Mouse (Mus musculus): Measurements from ENCODE around the gene Syngr3.
"Not testable (repeated sequence)": the region's sequence is repeated elsewhere in the genome, so short reads cannot be mapped to it uniquely, and the experiment has no call there.

Syngr3 gene

GRCm38 (mm10) chr17:24689251-24690081 lies at the start of gene Syngr3:
Gene Syngr3 (minus strand): TSS chr17:24689955.
- DNase-seq (ENCODE audit: low read depth, low spot score), result no peak

- DNase-seq (ENCODE audit: low read depth, low spot score), result no peak
Observed at GRCm38 (mm10) chr17:24738238-24738637, 48.5 kb upstream of the Syngr3 start.

- DNase-seq (ENCODE audit: low read depth, low spot score), result no peak
Observed at GRCm38 (mm10) chr17:24737135-24737810, 47.5 kb upstream of the Syngr3 start.

- peak; percentile 87 for DNase-seq (ENCODE audit: low read depth, low spot score)
Observed at GRCm38 (mm10) chr17:24736330-24737051, 46.7 kb upstream of the Syngr3 start, which contains the start of gene Msrb1. Gene Msrb1 (plus strand): TSS chr17:24736642.

GRCm38 (mm10) chr17:24735446-24735845 lies 45.7 kb upstream of the Syngr3 start:
- DNase-seq (ENCODE audit: low read depth, low spot score), result no peak

DNA sequence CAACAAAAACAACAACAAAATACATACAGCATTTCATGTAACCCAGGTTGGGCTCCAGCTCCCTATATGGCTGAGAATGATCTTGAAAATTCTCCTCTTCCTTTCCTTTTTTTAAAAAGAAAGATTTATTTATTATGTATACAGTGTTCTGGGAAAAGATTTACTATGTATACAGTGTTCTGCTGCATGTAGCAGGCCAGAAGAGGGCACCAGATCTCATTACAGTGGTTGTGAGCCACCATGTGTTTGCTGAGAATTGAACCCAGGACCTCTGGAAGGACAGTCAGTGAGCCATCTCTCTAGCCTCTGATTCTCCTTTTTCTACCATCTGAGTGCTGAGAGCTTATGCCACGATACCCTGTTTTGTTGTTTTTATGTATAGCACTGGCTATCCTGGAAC lies 44.8 kb upstream of the Syngr3 start:
- DNase-seq (ENCODE audit: low read depth, low spot score), result no peak

GRCm38 (mm10) chr17:24733434-24734050 lies 43.8 kb upstream of the Syngr3 start:
- DNase-seq (ENCODE audit: low read depth, low spot score), result no peak

- no peak for DNase-seq (ENCODE audit: low read depth, low spot score)
Observed at GRCm38 (mm10) chr17:24732233-24732935, 42.6 kb upstream of the Syngr3 start.

- no peak for DNase-seq (ENCODE audit: low read depth, low spot score)
Observed at GRCm38 (mm10) chr17:24730787-24731186, 41.0 kb upstream of the Syngr3 start.

GRCm38 (mm10) chr17:24729067-24729466 lies 39.3 kb upstream of the Syngr3 start:
- DNase-seq (ENCODE audit: low read depth, low spot score), result no peak

- no peak for DNase-seq (ENCODE audit: low read depth, low spot score)
Observed at GRCm38 (mm10) chr17:24728184-24728583, 38.4 kb upstream of the Syngr3 start.

DNA sequence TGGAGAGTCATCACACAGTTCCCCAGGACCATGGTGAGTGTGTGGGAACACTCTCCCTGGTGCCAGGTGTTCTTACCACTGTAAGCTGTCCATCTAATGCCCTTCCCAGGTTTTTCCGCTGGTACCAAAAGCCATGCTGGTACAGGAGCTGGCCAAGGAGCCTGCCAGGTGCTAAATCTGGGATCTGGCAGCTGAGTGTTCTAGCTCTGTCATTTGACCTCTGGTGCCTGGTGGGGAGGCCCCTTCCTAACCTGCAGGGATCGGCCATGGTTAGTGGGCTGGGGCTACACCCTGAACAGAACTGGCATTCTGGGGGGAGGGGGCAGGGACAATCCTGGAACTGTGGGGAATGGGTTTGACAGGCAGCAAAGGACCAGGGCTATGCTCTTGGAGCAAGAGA lies 37.9 kb upstream of the Syngr3 start, which contains the start of gene Rpl3l:
Gene Rpl3l, plus strand, starts transcription at position 203 of the 400 bp plus-strand sequence.
- DNase-seq (ENCODE audit: low read depth, low spot score), result no peak

- no peak for DNase-seq (ENCODE audit: low read depth, low spot score)
Observed at GRCm38 (mm10) chr17:24725637-24726390, 36.1 kb upstream of the Syngr3 start.

DNA sequence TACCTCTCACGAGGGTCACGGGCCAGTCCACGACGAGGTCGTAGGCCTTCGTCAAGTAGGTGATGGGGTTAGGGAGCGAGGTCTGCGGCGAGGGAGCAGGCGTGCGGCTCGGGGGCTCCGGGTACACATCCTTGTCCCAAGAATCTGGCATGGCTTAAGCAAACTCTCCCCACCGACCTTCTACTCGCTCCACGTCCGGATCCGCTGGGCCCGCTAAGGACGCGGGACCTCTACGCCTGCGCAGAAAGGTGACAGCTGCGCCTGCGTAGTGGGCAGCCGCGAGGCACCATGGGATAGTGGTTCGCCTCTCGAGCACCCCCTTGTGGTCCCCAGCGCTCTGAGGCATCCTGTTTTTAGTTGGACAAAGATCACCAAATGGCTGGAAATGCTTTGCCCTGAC lies 34.4 kb upstream of the Syngr3 start, which contains the start of gene Ndufb10:
Gene Ndufb10, minus strand, starts transcription at position 295 of the 400 bp plus-strand sequence.
- DNase-seq (ENCODE audit: low read depth, low spot score), result peak; percentile 87

GRCm38 (mm10) chr17:24723881-24724180 lies 34.1 kb upstream of the Syngr3 start:
- DNase-seq (ENCODE audit: low read depth, low spot score), result no peak

DNA sequence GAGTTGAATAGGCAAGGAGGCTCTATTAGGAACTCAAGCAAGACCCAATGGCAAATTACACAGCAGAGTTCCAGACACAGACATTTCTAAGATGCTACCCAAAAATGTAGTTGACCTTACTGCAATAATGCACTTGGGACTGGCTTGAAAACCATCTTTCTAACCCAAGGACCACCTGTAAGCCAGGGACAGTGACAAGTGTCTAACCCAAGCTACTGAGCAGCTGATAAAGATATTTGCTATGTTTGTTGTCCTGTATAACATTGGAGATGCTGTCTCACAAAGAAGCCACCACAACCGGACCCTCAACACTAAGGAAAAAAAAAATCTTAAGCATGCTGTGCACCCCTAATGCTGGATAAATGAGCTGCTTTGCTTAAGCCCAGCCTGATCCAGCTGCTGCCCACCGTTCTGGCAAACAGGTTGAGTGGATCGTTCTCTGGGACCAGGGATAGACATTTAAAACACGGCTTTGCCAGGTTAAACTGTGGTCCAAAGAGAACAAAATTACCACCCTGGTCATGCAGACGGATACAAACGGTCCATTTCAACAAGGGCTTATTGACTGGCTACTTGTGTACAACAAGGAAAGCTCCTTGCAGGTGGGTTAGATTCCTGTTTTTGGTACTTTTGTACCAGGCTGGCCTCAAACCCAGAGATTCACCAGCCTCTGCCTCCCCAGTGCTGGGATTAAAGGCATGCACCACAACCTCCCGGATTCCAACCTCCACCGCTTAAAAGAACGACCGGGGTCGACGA lies 33.5 kb upstream of the Syngr3 start:
- no peak for DNase-seq (ENCODE audit: low read depth, low spot score)

- no peak for DNase-seq (ENCODE audit: low read depth, low spot score)
Observed at GRCm38 (mm10) chr17:24722220-24722924, 32.6 kb upstream of the Syngr3 start.

DNA sequence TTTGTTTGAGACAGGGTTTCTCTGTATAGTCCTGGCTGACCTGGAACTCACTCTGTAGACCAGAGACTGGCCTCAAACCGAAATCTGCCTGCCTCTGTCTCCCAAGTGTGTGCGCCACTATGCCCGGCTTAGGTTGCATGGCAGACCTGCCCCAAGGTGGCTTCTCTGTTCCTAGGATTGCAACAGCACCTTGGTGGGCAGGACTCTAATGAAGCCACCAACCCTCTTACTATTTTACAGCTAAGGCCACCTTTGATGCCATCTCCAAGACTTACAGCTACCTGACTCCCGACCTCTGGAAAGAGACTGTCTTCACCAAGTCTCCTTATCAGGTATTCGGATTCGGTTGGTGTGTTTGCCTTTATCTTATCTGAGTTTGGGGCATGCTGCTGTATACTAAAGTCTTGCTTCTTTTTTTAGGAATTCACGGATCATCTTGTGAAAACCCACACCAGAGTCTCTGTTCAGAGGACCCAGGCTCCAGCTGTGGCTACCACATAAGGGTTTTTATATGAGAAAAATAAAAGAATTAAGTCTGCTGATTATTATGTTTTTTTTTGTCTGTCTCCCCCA lies 31.7 kb upstream of the Syngr3 start:
- DNase-seq (ENCODE audit: low read depth, low spot score), result not testable (repeated sequence)

GRCm38 (mm10) chr17:24720616-24721015 lies 30.9 kb upstream of the Syngr3 start:
- not testable (repeated sequence) for DNase-seq (ENCODE audit: low read depth, low spot score)
